Mouse (Mus musculus) heart, postnatal 36 days (tissue): ENCODE measurements around the gene Pcyt1b. TPM values are rescaled to one million over a fixed set of nuclear protein-coding genes. Genes with fewer than 3 reads are reported as not detected.
A peak's percentile ranks its signal among the peaks of the same experiment; 100 is the strongest.

Experiments
- DNase-seq, 2 experiments: peaks; one replicate each; pipeline ENCODE4 v3.0.0; 2021 to 2022
- intact Hi-C: fragments of 180-260 bp; cut with DNase I; formaldehyde crosslinking; loops from one replicate; pipeline ENCODE4 v1.15.1; 2025
- total RNA-seq, 2 experiments: library from RNA; stranded (reverse); gene quantifications; 2 replicates each; pipeline ENCODE4 v1.2.3; 2021

Pcyt1b gene
- total RNA-seq, 2 experiments from 2014 or later = 0.16 to 0.33 TPM

- intact Hi-C loops = no loop called here
- DNase-seq = no peak
Observed at GRCm38 (mm10) chrX:93730854-93731253, 76.2 kb downstream of the Pcyt1b start.

- intact Hi-C loops = no loop called here
- DNase-seq = no peak
Observed at GRCm38 (mm10) chrX:93732407-93732806, 77.7 kb downstream of the Pcyt1b start.

- intact Hi-C loops = no loop called here
- DNase-seq = no peak
Observed at GRCm38 (mm10) chrX:93732975-93733748, 78.5 kb downstream of the Pcyt1b start.

- no peak for DNase-seq
- intact Hi-C loops = no loop called here
Observed at GRCm38 (mm10) chrX:93749165-93749564, 94.5 kb downstream of the Pcyt1b start.

GRCm38 (mm10) chrX:93750566-93750965 is 95.9 kb downstream of the Pcyt1b start:
- DNase-seq = no peak
- intact Hi-C loops = no loop called here

GRCm38 (mm10) chrX:93755210-93755842 is 100.7 kb downstream of the Pcyt1b start:
- intact Hi-C loops = no loop called here
- no peak for DNase-seq

- no peak for DNase-seq
- intact Hi-C loops = no loop called here
Observed at GRCm38 (mm10) chrX:93756867-93757455, 102.3 kb downstream of the Pcyt1b start.

- intact Hi-C loops = no loop called here
- DNase-seq = no peak
Observed at GRCm38 (mm10) chrX:93760770-93761169, 106.1 kb downstream of the Pcyt1b start.

- intact Hi-C loops = no loop called here
- no peak for DNase-seq
Observed at GRCm38 (mm10) chrX:93789562-93789961, 134.9 kb downstream of the Pcyt1b start.

GRCm38 (mm10) chrX:93793168-93793567 is 138.5 kb downstream of the Pcyt1b start:
- DNase-seq = peak; percentile 30 to 55
- intact Hi-C loops = loop anchor here (2.0 to 10.0 kb wide), 2 partner anchors 98 to 242 kb away; no protein-coding TSS in a partner anchor

Other genes starting within 250 kb of the Pcyt1b start
- 1 to 10 TPM; 4.0 to 4.9 TPM for gene Pola1, start 22.7 kb upstream of the Pcyt1b start, total RNA-seq
- gene Pdk3, start 177.3 kb downstream of the Pcyt1b start, total RNA-seq = 1 to 10 TPM; 3.0 to 3.2 TPM